Mouse (Mus musculus): ENCODE data around the gene 9630041A04Rik. TPM values are rescaled to one million over a fixed set of nuclear protein-coding genes. Genes with fewer than 3 reads are reported as not detected.

Gene 9630041A04Rik
- polyA plus RNA-seq (2014; fragmentation: Nextera tagmentation; extraction: Ambion mirVana) = 0.24 TPM in 1 of 2 replicates, not detected in the other

GRCm38 (mm10) chr9:101861596-101862471 is at the start of gene 9630041A04Rik:
9630041A04Rik (plus strand) TSS chr9:101861841.
- Histone ChIP-seq H3K9me3 (ENCODE audit: control insufficient read depth, low read depth, low read length) (no peaks in the 10 kb centered on the region), H3K9ac (replicated peaks; ENCODE audit: low read depth, low read length) (no peak within 1 kb of the TSS), H3K36me3 (ENCODE audit: control insufficient read depth, insufficient read depth, low read length) (no peaks in the 10 kb centered on the region), H3K4me1 (ENCODE audit: control insufficient read depth, insufficient read depth, low read length) (peaks cover 4% of the 10 kb centered on the region; the same call in 1 of the 2 replicates), H3K4me2 (replicated peaks; ENCODE audit: low read depth, low read length) (no peak within 1 kb of the TSS), H3K4me3 (ENCODE audit: low read depth, low read length) (no peak within 1 kb of the TSS), H3K27me3 (ENCODE audit: control insufficient read depth, insufficient read depth, low read length) (no peaks in the 10 kb centered on the region), H3K27ac (ENCODE audit: low read length) (no peak within 1 kb of the TSS)
- ATAC-seq (ENCODE audit: insufficient number of reproducible peaks, insufficient read depth, low FRiP score, low read depth) = no peak
- WGBS = 81% methylated on average over 15 of the region's 15 CpGs

GRCm38 (mm10) chr9:101823896-101824295 is 37.7 kb upstream of the 9630041A04Rik start:
- no peaks in the 10 kb centered on the region for H3K36me3 ChIP-seq (ENCODE audit: control insufficient read depth, insufficient read depth, low read length)
- no peak overlapping the region for H3K27ac ChIP-seq (ENCODE audit: low read length)
- H3K9me3 ChIP-seq (ENCODE audit: control insufficient read depth, low read depth, low read length) = no peaks in the 10 kb centered on the region
- no peaks in the 10 kb centered on the region for H3K27me3 ChIP-seq (ENCODE audit: control insufficient read depth, insufficient read depth, low read length)
- no peak for ATAC-seq (ENCODE audit: insufficient number of reproducible peaks, insufficient read depth, low FRiP score, low read depth)
- no peaks in the 10 kb centered on the region for H3K4me1 ChIP-seq (ENCODE audit: control insufficient read depth, insufficient read depth, low read length)
- no peak overlapping the region for H3K4me3 ChIP-seq (ENCODE audit: low read depth, low read length)
- H3K4me2 ChIP-seq (replicated peaks; ENCODE audit: low read depth, low read length) = no peak overlapping the region
- WGBS = 88% methylated on average over 7 of the region's 7 CpGs
- no peak overlapping the region for H3K9ac ChIP-seq (replicated peaks; ENCODE audit: low read depth, low read length)

GRCm38 (mm10) chr9:101825626-101826025 is 36.0 kb upstream of the 9630041A04Rik start:
- ATAC-seq (ENCODE audit: insufficient number of reproducible peaks, insufficient read depth, low FRiP score, low read depth) = no peak

GRCm38 (mm10) chr9:101833619-101834018 is 28.0 kb upstream of the 9630041A04Rik start:
- no peaks in the 10 kb centered on the region for H3K36me3 ChIP-seq (ENCODE audit: control insufficient read depth, insufficient read depth, low read length)
- no peak overlapping the region for H3K27ac ChIP-seq (ENCODE audit: low read length)
- H3K9me3 ChIP-seq (ENCODE audit: control insufficient read depth, low read depth, low read length) = no peaks in the 10 kb centered on the region
- 78% methylated on average over 2 of the region's 2 CpGs for WGBS
- no peak overlapping the region for H3K9ac ChIP-seq (replicated peaks; ENCODE audit: low read depth, low read length)
- no peaks in the 10 kb centered on the region for H3K27me3 ChIP-seq (ENCODE audit: control insufficient read depth, insufficient read depth, low read length)
- H3K4me2 ChIP-seq (replicated peaks; ENCODE audit: low read depth, low read length) = no peak overlapping the region
- ATAC-seq (ENCODE audit: insufficient number of reproducible peaks, insufficient read depth, low FRiP score, low read depth) = no peak
- no peaks in the 10 kb centered on the region for H3K4me1 ChIP-seq (ENCODE audit: control insufficient read depth, insufficient read depth, low read length)
- H3K4me3 ChIP-seq (ENCODE audit: low read depth, low read length) = no peak overlapping the region

More at GRCm38 (mm10) chr9:101825626-101826025, 36.0 kb upstream of the 9630041A04Rik start:
- no peak overlapping the region for H3K27ac ChIP-seq (ENCODE audit: low read length)
- WGBS = 93% methylated on average over 8 of the region's 8 CpGs
- no peaks in the 10 kb centered on the region for H3K27me3 ChIP-seq (ENCODE audit: control insufficient read depth, insufficient read depth, low read length)
- H3K4me1 ChIP-seq (ENCODE audit: control insufficient read depth, insufficient read depth, low read length) = no peaks in the 10 kb centered on the region
- H3K4me2 ChIP-seq (replicated peaks; ENCODE audit: low read depth, low read length) = no peak overlapping the region
- no peaks in the 10 kb centered on the region for H3K9me3 ChIP-seq (ENCODE audit: control insufficient read depth, low read depth, low read length)
- no peak overlapping the region for H3K4me3 ChIP-seq (ENCODE audit: low read depth, low read length)
- no peak overlapping the region for H3K9ac ChIP-seq (replicated peaks; ENCODE audit: low read depth, low read length)
- H3K36me3 ChIP-seq (ENCODE audit: control insufficient read depth, insufficient read depth, low read length) = no peaks in the 10 kb centered on the region

GRCm38 (mm10) chr9:101841101-101841500 is 20.5 kb upstream of the 9630041A04Rik start:
- H3K27ac ChIP-seq (ENCODE audit: low read length) = no peak overlapping the region
- H3K36me3 ChIP-seq (ENCODE audit: control insufficient read depth, insufficient read depth, low read length) = no peaks in the 10 kb centered on the region
- H3K4me1 ChIP-seq (ENCODE audit: control insufficient read depth, insufficient read depth, low read length) = no peaks in the 10 kb centered on the region
- no peak overlapping the region for H3K9ac ChIP-seq (replicated peaks; ENCODE audit: low read depth, low read length)
- no peaks in the 10 kb centered on the region for H3K9me3 ChIP-seq (ENCODE audit: control insufficient read depth, low read depth, low read length)
- no peaks in the 10 kb centered on the region for H3K27me3 ChIP-seq (ENCODE audit: control insufficient read depth, insufficient read depth, low read length)
- no peak overlapping the region for H3K4me2 ChIP-seq (replicated peaks; ENCODE audit: low read depth, low read length)
- ATAC-seq (ENCODE audit: insufficient number of reproducible peaks, insufficient read depth, low FRiP score, low read depth) = no peak
- 90% methylated on average over 11 of the region's 11 CpGs for WGBS
- no peak overlapping the region for H3K4me3 ChIP-seq (ENCODE audit: low read depth, low read length)

- Histone ChIP-seq H3K4me3 (ENCODE audit: low read depth, low read length) (no peak overlapping the region), H3K4me1 (ENCODE audit: control insufficient read depth, insufficient read depth, low read length) (no peaks in the 10 kb centered on the region), H3K4me2 (replicated peaks; ENCODE audit: low read depth, low read length) (no peak overlapping the region), H3K27me3 (ENCODE audit: control insufficient read depth, insufficient read depth, low read length) (no peaks in the 10 kb centered on the region), H3K9me3 (ENCODE audit: control insufficient read depth, low read depth, low read length) (no peaks in the 10 kb centered on the region), H3K27ac (ENCODE audit: low read length) (no peak overlapping the region), H3K36me3 (ENCODE audit: control insufficient read depth, insufficient read depth, low read length) (no peaks in the 10 kb centered on the region), H3K9ac (replicated peaks; ENCODE audit: low read depth, low read length) (no peak overlapping the region)
- WGBS = 43% methylated on average over 4 of the region's 4 CpGs
- no peak for ATAC-seq (ENCODE audit: insufficient number of reproducible peaks, insufficient read depth, low FRiP score, low read depth)
Measured at GRCm38 (mm10) chr9:101843893-101844292, 17.7 kb upstream of the 9630041A04Rik start.

GRCm38 (mm10) chr9:101845691-101846090 is 15.9 kb upstream of the 9630041A04Rik start:
- Histone ChIP-seq H3K9me3 (ENCODE audit: control insufficient read depth, low read depth, low read length) (no peaks in the 10 kb centered on the region), H3K27me3 (ENCODE audit: control insufficient read depth, insufficient read depth, low read length) (no peaks in the 10 kb centered on the region), H3K4me1 (ENCODE audit: control insufficient read depth, insufficient read depth, low read length) (no peaks in the 10 kb centered on the region), H3K9ac (replicated peaks; ENCODE audit: low read depth, low read length) (no peak overlapping the region), H3K4me2 (replicated peaks; ENCODE audit: low read depth, low read length) (no peak overlapping the region), H3K4me3 (ENCODE audit: low read depth, low read length) (no peak overlapping the region), H3K27ac (ENCODE audit: low read length) (no peak overlapping the region), H3K36me3 (ENCODE audit: control insufficient read depth, insufficient read depth, low read length) (no peaks in the 10 kb centered on the region)
- WGBS = 68% methylated on average over 6 of the region's 6 CpGs
- ATAC-seq (ENCODE audit: insufficient number of reproducible peaks, insufficient read depth, low FRiP score, low read depth) = no peak

GRCm38 (mm10) chr9:101862481-101863065 is 932 bp downstream of the 9630041A04Rik start:
- Histone ChIP-seq H3K4me2 (replicated peaks; ENCODE audit: low read depth, low read length) (no peak overlapping the region), H3K9me3 (ENCODE audit: control insufficient read depth, low read depth, low read length) (no peaks in the 10 kb centered on the region), H3K4me3 (ENCODE audit: low read depth, low read length) (no peak overlapping the region), H3K36me3 (ENCODE audit: control insufficient read depth, insufficient read depth, low read length) (no peaks in the 10 kb centered on the region), H3K4me1 (ENCODE audit: control insufficient read depth, insufficient read depth, low read length) (peaks cover 4% of the 10 kb centered on the region; the same call in 1 of the 2 replicates), H3K27ac (ENCODE audit: low read length) (no peak overlapping the region), H3K27me3 (ENCODE audit: control insufficient read depth, insufficient read depth, low read length) (no peaks in the 10 kb centered on the region), H3K9ac (replicated peaks; ENCODE audit: low read depth, low read length) (no peak overlapping the region)
- ATAC-seq (ENCODE audit: insufficient number of reproducible peaks, insufficient read depth, low FRiP score, low read depth) = no peak
- 60% methylated on average over 12 of the region's 12 CpGs for WGBS

All from stomach, embryonic 14.5 days (tissue).